Mouse (Mus musculus): Measurements from ENCODE around the gene Mrps7.

The Mrps7 gene

GRCm38 (mm10) chr11:115609576-115609975 lies 5.9 kb downstream of the Mrps7 start:
- no peak for DNase-seq

- DNase-seq: no peak
Observed at GRCm38 (mm10) chr11:115611173-115611572, 7.4 kb downstream of the Mrps7 start.

DNA sequence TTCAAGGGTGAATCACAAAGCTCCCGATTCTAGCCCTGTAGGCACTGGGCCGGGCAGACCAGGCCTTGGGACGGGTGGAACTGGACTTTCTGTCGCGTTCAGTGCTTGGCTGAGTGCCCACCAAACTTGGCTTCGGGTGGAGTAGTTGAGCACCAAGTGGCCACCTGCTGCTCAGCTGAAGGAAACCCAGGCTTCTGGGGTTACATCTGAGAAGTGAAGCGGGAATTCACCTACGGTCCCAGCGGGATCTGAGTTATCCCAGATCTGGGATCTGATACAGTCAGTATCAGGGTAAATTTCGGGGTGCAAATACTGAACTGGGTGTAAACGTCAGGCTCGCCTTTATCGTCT lies 8.3 kb downstream of the Mrps7 start:
- peak; percentile 79 to 87 for DNase-seq

GRCm38 (mm10) chr11:115612410-115613137 lies 8.8 kb downstream of the Mrps7 start, which contains the start of gene Mif4gd:
Mif4gd (minus strand) TSS chr11:115612969.
- DNase-seq: peak; percentile 93

DNA sequence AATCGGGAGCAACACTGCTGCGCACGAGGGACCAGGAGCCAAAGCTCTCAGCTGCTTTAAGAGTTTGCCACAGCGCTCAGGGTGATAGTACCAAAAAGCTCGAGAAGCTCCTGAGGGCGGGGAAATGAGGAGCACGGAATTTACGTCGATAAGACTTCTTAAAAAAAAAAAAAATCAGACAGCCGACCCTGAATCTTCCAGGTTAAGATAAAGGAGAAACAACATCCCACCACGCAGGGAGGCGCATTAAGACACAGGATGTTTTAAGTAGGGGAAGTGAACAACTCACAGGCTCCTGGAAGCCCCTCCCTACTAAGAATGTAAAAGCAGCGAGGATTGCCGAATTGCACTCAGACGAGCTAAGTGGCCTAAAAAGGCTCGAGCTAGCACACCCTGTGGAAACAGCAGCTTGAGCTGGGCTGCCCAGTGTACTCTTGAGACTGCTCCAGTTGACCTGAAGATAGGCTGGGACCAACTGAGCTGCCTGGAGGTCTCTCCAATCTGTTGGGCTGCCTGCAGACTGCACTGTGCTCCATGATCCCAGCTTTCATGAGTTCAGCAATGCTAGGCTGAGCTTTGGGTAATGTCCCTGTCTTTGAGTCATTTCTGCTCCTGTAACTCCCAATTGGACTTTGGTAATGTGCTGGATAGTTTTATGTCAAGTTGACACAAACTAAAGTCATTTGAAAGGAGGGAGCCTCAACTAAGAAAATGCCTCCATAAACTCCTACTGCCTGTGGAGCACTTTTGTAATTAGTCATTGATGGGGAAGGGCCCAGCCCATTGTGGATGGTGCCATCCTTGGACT lies 9.6 kb downstream of the Mrps7 start:
- DNase-seq: no peak

GRCm38 (mm10) chr11:115614346-115615107 lies 10.8 kb downstream of the Mrps7 start:
- DNase-seq: peak in 1 of 2 experiments; percentile 40

DNA sequence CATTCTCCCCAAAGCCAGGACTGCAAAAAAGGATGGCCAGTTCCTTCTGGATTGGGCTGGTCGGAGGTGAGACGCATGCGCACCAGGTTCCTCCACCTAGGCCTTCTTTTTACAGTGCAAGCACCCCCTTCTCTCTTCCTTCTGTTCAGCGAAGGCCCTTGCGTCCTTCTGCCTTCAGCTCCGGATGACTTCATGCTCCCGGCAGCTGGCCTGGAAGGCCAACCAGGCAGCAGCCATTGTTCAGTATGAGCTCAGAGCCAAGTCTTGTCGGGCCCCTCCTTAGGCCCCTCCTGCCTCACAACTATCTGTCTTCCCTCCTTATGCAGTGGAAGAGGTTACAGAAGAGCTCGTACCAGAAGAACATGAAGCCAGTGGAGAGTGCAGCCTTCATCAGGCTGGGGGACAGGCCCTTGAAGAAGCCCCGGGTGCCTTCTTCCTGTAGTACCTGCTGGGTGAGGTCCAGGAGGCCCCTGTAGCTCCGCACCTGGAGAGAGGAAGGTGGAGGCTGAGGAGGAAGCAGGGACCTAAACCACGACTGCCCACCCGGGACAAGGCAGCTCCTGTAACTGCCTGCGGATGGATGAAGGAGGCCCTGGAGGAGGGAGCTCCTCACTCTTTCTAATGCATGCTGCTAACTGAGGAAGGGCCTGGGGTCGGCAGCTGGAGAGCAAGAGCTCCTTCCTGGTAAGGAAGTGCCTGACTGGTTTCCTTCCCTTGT lies 11.5 kb downstream of the Mrps7 start:
- no peak for DNase-seq

DNA sequence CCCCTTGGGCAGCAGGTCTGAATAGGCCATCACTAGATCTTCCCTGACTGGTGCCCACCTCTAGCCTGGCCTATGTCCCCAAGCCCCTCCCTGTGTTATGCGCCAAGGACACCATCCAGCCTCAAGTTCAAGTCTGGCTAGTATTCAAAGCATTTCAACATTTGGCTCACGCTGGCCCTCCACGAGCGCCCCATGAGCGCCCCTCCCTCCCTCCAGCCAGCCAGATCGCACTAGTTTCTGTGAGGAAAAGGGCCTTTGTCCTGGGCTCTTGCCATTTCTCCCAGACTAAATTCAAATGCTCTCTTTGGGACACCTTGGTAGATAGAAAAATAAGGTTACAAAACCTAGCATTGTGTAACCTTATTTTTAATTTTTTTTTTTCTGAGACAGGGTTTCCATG lies 12.2 kb downstream of the Mrps7 start:
- no peak for DNase-seq

DNA sequence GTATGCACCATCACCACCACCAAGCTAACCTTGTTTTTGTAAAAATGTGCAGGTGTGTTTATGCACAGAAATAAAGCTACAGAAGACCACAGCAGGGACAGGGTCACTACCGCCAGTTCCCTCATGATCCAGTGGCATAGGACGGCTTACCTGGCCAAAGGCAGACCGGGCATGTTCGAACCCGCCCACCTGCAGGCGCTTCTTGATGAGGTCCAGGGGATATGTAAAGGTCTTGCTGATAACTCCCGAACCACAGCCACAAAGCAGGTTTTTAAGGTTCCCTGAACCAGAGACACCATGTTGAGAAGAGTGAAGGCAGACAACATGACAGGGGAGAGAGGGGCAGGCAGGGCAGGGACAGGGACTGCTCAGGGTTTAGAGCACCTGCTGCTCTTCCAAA lies 12.6 kb downstream of the Mrps7 start:
- no peak for DNase-seq

DNA sequence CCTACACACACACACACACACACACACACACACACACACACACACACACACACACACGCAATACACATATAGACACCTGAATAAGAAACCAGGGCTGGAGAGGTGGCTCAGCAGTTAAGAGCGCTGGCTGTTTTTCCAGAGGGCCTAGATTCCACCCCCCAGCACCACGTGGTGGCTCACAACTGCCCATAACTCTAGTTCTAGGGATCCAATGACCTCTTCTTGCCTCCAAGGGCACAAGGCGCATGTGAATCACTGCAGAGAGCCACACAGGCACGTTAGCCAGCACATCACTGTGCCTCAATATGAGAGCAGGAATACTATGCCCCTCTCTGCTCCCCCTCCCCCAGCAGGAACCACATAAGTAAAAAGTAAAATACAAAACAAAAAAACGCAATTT lies 13.2 kb downstream of the Mrps7 start:
- no peak for DNase-seq

GRCm38 (mm10) chr11:115618001-115618400 lies 14.3 kb downstream of the Mrps7 start:
- no peak for DNase-seq

- no peak for DNase-seq
Observed at GRCm38 (mm10) chr11:115618732-115619516, 15.2 kb downstream of the Mrps7 start.

GRCm38 (mm10) chr11:115619949-115620348 lies 16.2 kb downstream of the Mrps7 start:
- no peak for DNase-seq

DNA sequence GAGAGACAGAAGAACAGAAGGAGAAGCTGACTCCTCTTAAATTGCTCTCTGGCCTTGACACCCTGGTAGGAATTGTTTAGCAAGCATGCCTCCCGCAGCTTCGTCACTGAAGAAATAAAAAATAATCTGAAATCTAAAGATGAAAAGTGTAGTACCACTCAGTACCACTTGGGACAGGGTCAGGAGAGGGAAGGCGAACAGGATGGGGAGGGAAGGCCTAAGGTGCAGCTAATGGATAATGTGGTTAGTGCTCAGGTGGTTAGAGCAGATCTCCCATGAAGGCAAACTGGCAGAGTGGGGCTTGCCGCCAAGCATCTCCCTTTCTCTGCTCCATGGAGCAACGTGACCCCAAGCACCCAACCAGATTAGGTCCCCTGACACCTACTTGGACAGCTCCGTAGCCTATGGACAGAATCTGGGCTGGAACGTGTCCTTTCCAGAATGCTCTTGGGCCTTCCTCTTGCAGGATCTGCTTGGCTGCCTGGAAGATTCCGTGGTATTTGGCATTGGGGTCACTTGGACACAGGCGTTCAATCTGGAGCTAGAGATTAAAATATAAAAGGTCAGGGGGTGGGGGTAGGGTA lies 19.9 kb downstream of the Mrps7 start:
- no peak for DNase-seq

DNA sequence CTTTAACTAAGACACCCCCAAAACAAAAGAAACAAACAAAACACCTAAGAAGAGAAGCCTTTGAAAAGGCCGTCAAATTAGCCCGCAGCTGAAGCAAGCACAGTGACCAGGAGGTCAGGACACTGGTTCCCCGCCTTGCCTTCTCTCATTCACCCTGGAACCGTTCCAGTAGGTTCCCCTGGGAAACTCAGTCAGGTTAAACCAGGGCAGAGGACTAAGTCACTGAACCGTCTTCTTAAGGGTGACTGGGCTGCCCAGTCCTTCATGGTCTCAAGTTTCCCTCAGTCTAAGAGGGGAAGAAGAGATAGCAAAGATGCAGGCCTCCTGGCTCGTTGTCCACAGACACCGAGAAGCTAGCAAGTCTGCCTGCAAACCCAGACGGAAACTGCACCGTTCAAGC lies 22.2 kb downstream of the Mrps7 start:
- DNase-seq: no peak

GRCm38 (mm10) chr11:115626824-115627616 lies 23.3 kb downstream of the Mrps7 start:
- DNase-seq: no peak

GRCm38 (mm10) chr11:115627705-115628464 lies 24.2 kb downstream of the Mrps7 start, which contains the start of gene Slc25a19:
Slc25a19 (minus strand) TSS chr11:115628295.
- peak; percentile 100 for DNase-seq

DNA sequence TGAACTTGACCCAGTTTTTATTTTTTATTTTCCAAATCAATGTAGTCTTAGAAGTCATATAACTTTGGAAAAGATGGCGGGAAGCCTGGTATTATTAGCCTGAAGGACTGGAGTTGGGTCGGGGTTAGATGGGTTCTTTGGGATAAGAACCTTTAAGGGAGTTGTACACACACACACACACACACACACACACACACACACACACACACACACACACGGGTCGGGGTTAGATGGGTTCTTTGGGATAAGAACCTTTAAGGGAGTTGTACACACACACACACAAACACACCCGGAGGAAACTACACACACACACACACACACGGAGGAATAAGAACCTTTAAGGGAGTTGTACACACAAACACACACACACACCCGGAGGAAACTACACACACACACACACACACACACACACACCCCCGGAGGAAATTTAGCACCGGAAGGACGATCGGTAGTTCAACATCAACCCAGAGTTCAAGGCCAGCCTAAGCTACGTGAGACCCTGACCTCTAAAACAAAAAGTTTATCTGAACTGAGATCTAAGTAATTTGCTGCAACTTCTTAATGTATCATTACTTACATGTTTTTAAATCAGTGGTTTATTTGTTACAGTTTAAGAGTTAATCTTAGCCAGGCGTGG lies 24.9 kb downstream of the Mrps7 start:
- DNase-seq: peak in 1 of 2 experiments; percentile 53

Data from cerebellum, postnatal 25 days (tissue).